Mouse (Mus musculus) stomach, postnatal 0 days (tissue): ENCODE measurements at regions not wholly inside any gene's neighbourhood (a gene's known extent, or its start where the extent isn't known, plus 50 kb on each side); places are given as distances from the start of the nearest gene placed in this dataset.

Experiments
- CTCF ChIP-seq: IDR thresholded peaks from 2 replicates; pipeline ENCODE4 v1.5.1; 2016; ENCODE audit warnings: antibody characterized with exemption, low read depth, mild to moderate bottlenecking, moderate library complexity
- EP300 ChIP-seq: optimal IDR thresholded peaks from 2 replicates; pipeline ENCODE3; 2016; ENCODE audit warnings: antibody characterized with exemption

GRCm38 (mm10) chr12:107132501-107132900, 355.9 kb upstream of the 3110018I06Rik start:
- no peak for TF ChIP-seq CTCF
- no peak for TF ChIP-seq EP300
